Mouse (Mus musculus): ENCODE results near the gene E130309D02Rik.
A peak's percentile ranks its signal among the peaks of the same experiment; 100 is the strongest.

DNA sequence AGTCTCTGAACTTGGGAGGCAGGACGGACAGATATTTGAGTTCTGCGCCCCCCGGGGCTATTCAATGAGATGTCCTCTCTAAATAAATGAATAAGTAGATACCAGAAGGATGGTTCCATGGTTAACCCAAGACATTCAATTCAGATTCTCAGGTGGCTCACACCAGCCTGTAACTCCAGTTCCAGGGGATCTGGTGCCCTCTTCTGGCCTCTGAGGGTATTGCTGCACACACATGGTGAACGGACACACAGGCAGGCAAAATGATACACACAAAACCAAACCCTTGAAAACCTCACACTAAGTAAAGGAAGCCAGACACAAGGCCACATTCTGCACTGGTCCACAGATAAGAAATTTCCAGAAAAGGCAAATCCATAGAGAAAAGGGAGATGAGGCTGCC lies 15.5 kb downstream of the E130309D02Rik start:
- TF ChIP-seq EP300 (optimal IDR thresholded peaks at IDR 0.05) (no peak), CTCF (IDR thresholded peaks at IDR 0.05; ENCODE audit: low read depth) (peak; percentile 83)

Data from stomach, postnatal 0 days (tissue).